Mouse (Mus musculus): ENCODE measurements at regions not wholly inside any gene's neighbourhood (a gene's known extent, or its start where the extent isn't known, plus 50 kb on each side); places are given as distances from the start of the nearest gene placed in this dataset.

DNA sequence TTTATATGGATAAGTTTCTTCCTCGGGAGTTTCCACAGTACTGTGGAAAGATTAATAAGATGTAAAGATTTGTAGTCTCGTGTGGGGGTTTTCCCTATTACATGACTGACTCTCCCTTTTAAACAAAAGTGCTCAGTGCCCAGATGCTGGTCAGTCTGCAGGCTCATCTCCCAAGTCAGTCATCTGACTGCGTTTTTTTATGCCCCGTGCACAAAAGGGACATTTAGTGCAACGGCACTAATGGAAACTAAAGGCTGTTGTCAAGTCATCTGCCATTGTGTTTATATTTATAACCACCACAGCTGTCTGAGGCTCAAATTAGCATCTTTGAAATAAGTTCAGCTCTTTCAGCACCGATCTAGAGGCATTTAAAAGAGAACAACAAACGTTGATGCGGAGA lies 110.7 kb upstream of the Phyhipl start:
- no peaks in the 10 kb centered on the region for H3K9me3 ChIP-seq
- H3K27ac ChIP-seq (replicated peaks): no peak overlapping the region
- no peak for ATAC-seq (ENCODE audit: extremely low read depth, insufficient number of reproducible peaks, low FRiP score, low TSS enrichment)
- no peak overlapping the region for H3K9ac ChIP-seq
- H3K4me2 ChIP-seq: no peak overlapping the region
- 73% methylated on average over 8 of the region's 8 CpGs for WGBS
- no peaks in the 10 kb centered on the region for H3K4me1 ChIP-seq
- H3K27me3 ChIP-seq (replicated peaks): no peaks in the 10 kb centered on the region
- H3K4me3 ChIP-seq: no peak overlapping the region
- H3K36me3 ChIP-seq: no peaks in the 10 kb centered on the region

DNA sequence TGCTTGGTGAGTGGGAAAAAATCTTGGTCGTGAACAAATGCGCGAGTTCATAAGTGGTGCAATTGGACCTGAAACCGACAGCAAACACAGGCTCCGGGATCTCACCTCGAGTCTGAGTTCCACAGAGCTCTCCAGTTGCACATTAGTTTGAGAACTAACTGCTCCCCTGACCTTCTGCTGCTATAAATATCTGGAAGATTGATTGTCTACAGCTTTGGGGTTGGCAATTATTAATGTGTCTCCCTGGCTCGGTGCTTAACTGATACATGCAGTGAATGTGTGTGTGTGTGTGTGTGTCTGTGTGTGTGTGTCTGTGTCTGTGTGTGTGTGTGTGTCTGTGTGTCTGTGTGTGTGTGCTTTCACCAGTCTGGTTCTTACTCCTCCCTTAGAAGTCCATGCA lies 107.4 kb upstream of the Phyhipl start:
- Histone ChIP-seq H3K27me3 (replicated peaks) (no peaks in the 10 kb centered on the region), H3K4me1 (no peaks in the 10 kb centered on the region), H3K36me3 (no peaks in the 10 kb centered on the region), H3K4me3 (no peak overlapping the region), H3K4me2 (no peak overlapping the region), H3K27ac (replicated peaks) (no peak overlapping the region), H3K9me3 (no peaks in the 10 kb centered on the region), H3K9ac (no peak overlapping the region)
- 52% methylated on average over 7 of the region's 7 CpGs for WGBS
- ATAC-seq (ENCODE audit: extremely low read depth, insufficient number of reproducible peaks, low FRiP score, low TSS enrichment): no peak

GRCm38 (mm10) chr10:70759686-70760085 lies 103.9 kb upstream of the Phyhipl start:
- Histone ChIP-seq H3K27ac (replicated peaks) (no peak overlapping the region), H3K9me3 (no peaks in the 10 kb centered on the region), H3K27me3 (replicated peaks) (no peaks in the 10 kb centered on the region), H3K4me2 (no peak overlapping the region), H3K9ac (no peak overlapping the region), H3K4me1 (no peaks in the 10 kb centered on the region), H3K36me3 (no peaks in the 10 kb centered on the region), H3K4me3 (no peak overlapping the region)
- 60% methylated on average over 7 of the region's 7 CpGs for WGBS
- no peak for ATAC-seq (ENCODE audit: extremely low read depth, insufficient number of reproducible peaks, low FRiP score, low TSS enrichment)

GRCm38 (mm10) chr10:70751771-70752170 lies 96.0 kb upstream of the Phyhipl start:
- Histone ChIP-seq H3K9ac (no peak overlapping the region), H3K4me3 (no peak overlapping the region), H3K27me3 (replicated peaks) (no peaks in the 10 kb centered on the region), H3K27ac (replicated peaks) (no peak overlapping the region), H3K36me3 (no peaks in the 10 kb centered on the region), H3K9me3 (no peaks in the 10 kb centered on the region), H3K4me1 (no peaks in the 10 kb centered on the region), H3K4me2 (no peak overlapping the region)
- no peak for ATAC-seq (ENCODE audit: extremely low read depth, insufficient number of reproducible peaks, low FRiP score, low TSS enrichment)
- 36% methylated on average over 8 of the region's 8 CpGs for WGBS

GRCm38 (mm10) chr10:70750356-70751145 lies 94.8 kb upstream of the Phyhipl start:
- Histone ChIP-seq H3K9ac (no peak overlapping the region), H3K4me2 (no peak overlapping the region), H3K4me1 (no peaks in the 10 kb centered on the region), H3K9me3 (no peaks in the 10 kb centered on the region), H3K36me3 (no peaks in the 10 kb centered on the region), H3K27me3 (replicated peaks) (no peaks in the 10 kb centered on the region), H3K27ac (replicated peaks) (no peak overlapping the region), H3K4me3 (no peak overlapping the region)
- WGBS: 73% methylated on average over 15 of the region's 15 CpGs
- ATAC-seq (ENCODE audit: extremely low read depth, insufficient number of reproducible peaks, low FRiP score, low TSS enrichment): no peak

DNA sequence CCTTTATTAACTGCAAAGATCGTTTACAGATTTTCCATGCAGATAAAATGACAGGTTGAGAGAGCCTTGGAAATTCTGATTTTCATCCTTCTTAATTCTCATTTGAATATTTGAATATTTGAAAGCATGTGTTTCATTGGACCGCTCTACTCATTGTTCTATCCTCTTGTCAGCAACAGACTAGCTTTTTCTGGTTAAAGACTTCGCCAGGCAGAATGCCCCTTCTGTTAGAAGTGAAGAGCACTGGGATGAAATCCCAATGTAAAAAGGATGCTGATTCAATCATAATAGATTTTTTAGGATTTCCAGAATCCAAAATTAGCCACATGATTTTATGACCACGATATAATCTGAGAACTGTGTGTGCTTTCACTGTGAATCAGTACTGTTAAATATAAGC lies 90.8 kb upstream of the Phyhipl start:
- Histone ChIP-seq H3K27me3 (replicated peaks) (no peaks in the 10 kb centered on the region), H3K4me3 (no peak overlapping the region), H3K27ac (replicated peaks) (no peak overlapping the region), H3K4me1 (no peaks in the 10 kb centered on the region), H3K36me3 (no peaks in the 10 kb centered on the region), H3K4me2 (no peak overlapping the region), H3K9me3 (no peaks in the 10 kb centered on the region), H3K9ac (no peak overlapping the region)
- WGBS: 70% methylated on average over 4 of the region's 4 CpGs
- ATAC-seq (ENCODE audit: extremely low read depth, insufficient number of reproducible peaks, low FRiP score, low TSS enrichment): no peak

DNA sequence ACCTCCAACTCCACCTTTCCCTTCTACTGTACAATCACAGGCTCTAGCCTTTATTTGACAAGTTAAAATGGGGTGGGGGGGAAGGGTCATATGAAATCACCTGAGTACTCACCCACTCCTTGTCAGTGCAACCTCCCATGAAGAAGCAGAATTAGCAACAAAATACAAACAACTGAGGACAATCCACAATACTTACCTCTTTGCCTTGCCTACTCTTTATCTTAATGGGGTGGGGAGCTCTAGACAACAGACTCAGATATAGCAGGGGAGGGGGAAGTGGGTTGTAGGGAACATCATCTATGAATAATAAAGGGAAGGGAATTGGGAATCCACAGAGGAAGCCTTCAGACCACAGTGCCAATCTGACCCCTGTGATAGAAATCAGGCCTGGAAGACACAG lies 86.1 kb upstream of the Phyhipl start:
- Histone ChIP-seq H3K9me3 (no peaks in the 10 kb centered on the region), H3K9ac (no peak overlapping the region), H3K36me3 (no peaks in the 10 kb centered on the region), H3K4me3 (no peak overlapping the region), H3K27me3 (replicated peaks) (no peaks in the 10 kb centered on the region), H3K4me2 (no peak overlapping the region), H3K4me1 (peaks cover 10% of the 10 kb centered on the region; the same call in 1 of the 2 replicates), H3K27ac (replicated peaks) (no peak overlapping the region)
- no peak for ATAC-seq (ENCODE audit: extremely low read depth, insufficient number of reproducible peaks, low FRiP score, low TSS enrichment)

DNA sequence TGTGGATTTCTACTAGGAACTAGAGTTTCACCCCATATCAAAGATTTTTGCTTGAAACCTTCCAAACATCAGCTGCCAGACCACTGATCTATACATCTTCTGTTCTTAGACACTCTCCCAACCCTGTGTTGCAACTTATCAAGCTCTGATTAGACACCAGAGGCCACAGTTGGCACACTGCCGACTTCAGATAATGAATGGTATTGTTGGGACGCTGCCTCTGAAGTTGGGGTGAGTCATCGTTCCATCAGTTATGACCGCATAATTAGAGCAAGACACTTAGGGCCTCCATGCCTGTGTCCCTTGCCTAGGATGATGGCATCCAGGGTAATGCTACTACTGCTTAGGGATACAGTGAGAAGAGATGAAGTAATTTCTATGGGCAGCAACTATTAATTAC lies 84.3 kb upstream of the Phyhipl start:
- Histone ChIP-seq H3K4me1 (peaks cover 10% of the 10 kb centered on the region; the same call in 1 of the 2 replicates), H3K27me3 (replicated peaks) (no peaks in the 10 kb centered on the region), H3K4me3 (no peak overlapping the region), H3K9me3 (no peaks in the 10 kb centered on the region), H3K4me2 (no peak overlapping the region), H3K36me3 (no peaks in the 10 kb centered on the region), H3K9ac (no peak overlapping the region), H3K27ac (replicated peaks) (no peak overlapping the region; the same call in 1 of the 2 replicates)
- ATAC-seq (ENCODE audit: extremely low read depth, insufficient number of reproducible peaks, low FRiP score, low TSS enrichment): no peak
- 42% methylated on average over 4 of the region's 4 CpGs for WGBS

DNA sequence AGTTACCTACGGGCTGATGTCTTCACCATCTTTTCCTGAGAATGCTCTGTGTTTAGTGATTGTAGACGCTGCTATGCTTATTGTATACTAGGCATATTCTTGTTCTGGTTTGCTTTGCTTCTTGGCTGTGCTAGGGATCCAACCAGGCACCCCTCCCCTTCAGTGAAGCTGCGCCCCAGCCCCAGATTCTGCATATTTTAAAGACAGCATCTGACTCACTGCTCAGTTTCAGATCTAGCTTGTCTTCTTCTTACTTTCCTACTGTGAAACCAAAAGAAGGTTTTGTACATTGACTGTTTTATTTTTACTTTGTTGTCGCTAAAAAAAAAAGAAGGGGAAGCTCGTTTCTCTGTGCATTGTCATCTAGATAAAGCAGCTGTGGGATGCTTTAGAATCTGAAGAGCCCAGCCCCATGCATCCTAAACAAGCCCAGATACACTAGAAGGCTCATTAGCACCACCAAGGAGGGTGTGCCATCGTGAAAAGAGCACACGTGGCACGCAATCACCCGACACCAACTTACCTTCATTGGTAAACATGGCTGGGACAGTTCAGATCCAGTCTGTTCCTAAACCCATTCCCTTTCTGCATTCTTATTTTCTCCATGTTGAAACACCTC lies 83.7 kb upstream of the Phyhipl start:
- H3K27ac ChIP-seq (replicated peaks): no peak overlapping the region; the same call in 1 of the 2 replicates
- no peak for ATAC-seq (ENCODE audit: extremely low read depth, insufficient number of reproducible peaks, low FRiP score, low TSS enrichment)
- no peaks in the 10 kb centered on the region for H3K27me3 ChIP-seq (replicated peaks)
- peaks cover 10% of the 10 kb centered on the region; the same call in 1 of the 2 replicates for H3K4me1 ChIP-seq
- H3K4me3 ChIP-seq: no peak overlapping the region
- H3K9me3 ChIP-seq: no peaks in the 10 kb centered on the region
- 71% methylated on average over 9 of the region's 9 CpGs for WGBS
- H3K4me2 ChIP-seq: no peak overlapping the region
- no peaks in the 10 kb centered on the region for H3K36me3 ChIP-seq
- no peak overlapping the region for H3K9ac ChIP-seq

DNA sequence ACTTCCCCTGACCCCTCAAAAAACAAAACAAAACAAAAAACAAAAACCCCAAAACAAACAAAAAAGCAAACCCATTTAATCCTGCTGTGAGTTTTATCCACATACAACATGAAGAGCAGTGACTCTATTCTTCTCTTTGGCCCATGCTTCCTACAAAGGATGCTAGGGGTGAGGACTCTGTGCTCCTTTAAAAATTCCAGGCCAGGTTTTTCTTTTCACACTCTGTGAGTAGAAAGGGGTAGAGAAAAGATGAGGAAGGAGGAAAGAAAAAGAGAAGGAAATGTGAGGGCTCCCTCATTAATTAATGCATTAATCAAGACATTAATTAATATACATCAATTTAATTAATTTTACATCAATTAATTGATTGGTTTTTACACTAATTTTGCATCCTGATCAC lies 82.9 kb upstream of the Phyhipl start:
- Histone ChIP-seq H3K4me2 (no peak overlapping the region), H3K4me1 (peaks cover 10% of the 10 kb centered on the region; the same call in 1 of the 2 replicates), H3K27me3 (replicated peaks) (no peaks in the 10 kb centered on the region), H3K27ac (replicated peaks) (no peak overlapping the region), H3K9me3 (no peaks in the 10 kb centered on the region), H3K36me3 (no peaks in the 10 kb centered on the region), H3K4me3 (no peak overlapping the region), H3K9ac (no peak overlapping the region)
- ATAC-seq (ENCODE audit: extremely low read depth, insufficient number of reproducible peaks, low FRiP score, low TSS enrichment): no peak

DNA sequence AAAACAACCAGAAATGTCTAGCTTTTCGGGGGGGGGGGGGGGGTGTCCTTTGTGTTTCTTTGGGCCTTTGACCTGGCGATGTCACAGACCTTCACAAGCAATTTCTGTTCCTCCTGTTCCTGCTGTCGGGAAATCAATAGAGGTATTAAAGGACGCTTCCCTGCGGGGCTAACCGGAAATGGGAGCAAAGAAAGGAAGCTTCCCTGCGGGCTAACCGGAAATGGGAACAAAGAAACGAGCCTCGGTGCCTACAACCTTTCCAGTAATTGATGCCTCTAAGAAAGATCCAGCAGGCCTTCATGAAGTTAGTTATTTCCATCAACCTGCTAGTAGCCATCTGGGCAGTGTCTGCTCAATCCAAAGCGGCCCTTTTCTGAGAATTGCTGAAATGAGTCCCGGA lies 78.2 kb upstream of the Phyhipl start:
- no peak overlapping the region for H3K4me3 ChIP-seq
- H3K36me3 ChIP-seq: no peaks in the 10 kb centered on the region
- H3K4me1 ChIP-seq: no peaks in the 10 kb centered on the region
- H3K9me3 ChIP-seq: no peaks in the 10 kb centered on the region
- 80% methylated on average over 12 of the region's 12 CpGs for WGBS
- H3K9ac ChIP-seq: no peak overlapping the region
- H3K4me2 ChIP-seq: no peak overlapping the region
- ATAC-seq (ENCODE audit: extremely low read depth, insufficient number of reproducible peaks, low FRiP score, low TSS enrichment): no peak
- no peak overlapping the region for H3K27ac ChIP-seq (replicated peaks)
- no peaks in the 10 kb centered on the region for H3K27me3 ChIP-seq (replicated peaks)

DNA sequence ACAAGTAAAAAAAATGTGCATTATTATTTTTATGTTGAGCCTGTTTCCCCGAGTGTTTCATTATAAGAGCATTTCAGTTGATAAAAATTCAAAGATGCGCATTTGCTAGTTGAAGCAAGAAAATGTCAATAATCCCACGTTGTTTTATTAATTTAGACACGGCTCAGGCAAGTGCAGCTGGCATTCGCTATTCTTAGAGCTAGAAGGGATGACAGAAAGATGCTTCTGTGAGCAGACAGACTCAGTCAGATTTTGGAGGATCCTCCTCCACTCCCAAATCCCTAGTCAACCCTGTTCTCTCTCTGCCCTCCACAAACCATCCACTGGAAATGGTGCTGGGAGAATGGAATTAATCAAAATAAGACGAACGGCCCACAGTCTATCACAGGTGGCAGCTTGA lies 77.7 kb upstream of the Phyhipl start:
- Histone ChIP-seq H3K36me3 (no peaks in the 10 kb centered on the region), H3K27ac (replicated peaks) (no peak overlapping the region), H3K4me2 (no peak overlapping the region), H3K9ac (no peak overlapping the region), H3K27me3 (replicated peaks) (no peaks in the 10 kb centered on the region), H3K4me1 (no peaks in the 10 kb centered on the region), H3K9me3 (no peaks in the 10 kb centered on the region), H3K4me3 (no peak overlapping the region)
- ATAC-seq (ENCODE audit: extremely low read depth, insufficient number of reproducible peaks, low FRiP score, low TSS enrichment): no peak
- whole genome bisulfite sequencing: 76% methylated on average over 7 of the region's 7 CpGs

Measured in heart, embryonic 13.5 days (tissue).